Mouse (Mus musculus) embryo, embryonic 10.5 days (tissue): ENCODE measurements around the gene Slc2a1.

ENCODE experiments used
- DNase-seq: peaks from one replicate; pipeline ENCODE4 v3.0.0-alpha.2; 2015; ENCODE audit warnings: low spot score

Slc2a1 gene

GRCm38 (mm10) chr4:119180133-119180707 is 71.7 kb downstream of the Slc2a1 start:
- DNase-seq, result no peak

GRCm38 (mm10) chr4:119181456-119181855 is 72.9 kb downstream of the Slc2a1 start:
- no peak for DNase-seq

GRCm38 (mm10) chr4:119183525-119183924 is 75.0 kb downstream of the Slc2a1 start:
- no peak for DNase-seq

- no peak for DNase-seq
Observed at GRCm38 (mm10) chr4:119185771-119186170, 77.3 kb downstream of the Slc2a1 start.
